Mouse (Mus musculus) gastrocnemius, postnatal 4 days (tissue): ENCODE results near the gene B3gnt9. TPM values are rescaled to one million over a fixed set of nuclear protein-coding genes. Genes with fewer than 3 reads are reported as not detected.
A peak's percentile ranks its signal among the peaks of the same experiment; 100 is the strongest.
"Not testable (repeated sequence)": the region's sequence is repeated elsewhere in the genome, so short reads cannot be mapped to it uniquely, and the experiment has no call there.

Experiments
- DNase-seq, 2 experiments: peaks; one replicate each; pipeline ENCODE4 v3.0.0; 2021 to 2022; ENCODE audit warnings: low spot score in 2 of 2, mixed read lengths in 2 of 2
- long read RNA-seq, 2 experiments: library from polyadenylated mRNA; stranded (forward); transcript quantifications; one replicate each; pipeline ENCODE4 v2.0.0; 2021
- total RNA-seq, 2 experiments: library from RNA; stranded (reverse); gene quantifications; 2 replicates each; pipeline ENCODE4 v1.2.3; 2021

B3gnt9 gene
- total RNA-seq, result 10 to 100 TPM; 14.9 to 15.3 TPM
- long read RNA-seq, experiment 1, transcript B3gnt9-201 (2 exons, 2,325 nt), result minor isoform, 6 of 16 reads
- long read RNA-seq, experiment 1, transcript B3gnt9-202 (1 exons, 2,516 nt), result major isoform, 10 of 16 reads
- long read RNA-seq, experiment 1, partial matches to known transcripts, result 0 of 16 reads
- long read RNA-seq, experiment 1, other reads (novel, unspliced or antisense), result 0 of 16 reads
- long read RNA-seq, experiment 2, transcript B3gnt9-201 (2 exons, 2,325 nt), result minor isoform, 12 of 34 reads
- long read RNA-seq, experiment 2, transcript B3gnt9-202 (1 exons, 2,516 nt), result major isoform, 21 of 34 reads
- long read RNA-seq, experiment 2, partial matches to known transcripts, result 0 of 34 reads
- long read RNA-seq, experiment 2, other reads (novel, unspliced or antisense), result 1 of 34 reads

GRCm38 (mm10) chr8:105254966-105255350 is at the start of gene B3gnt9:
TSS of gene B3gnt9 (minus strand) at chr8:105255153.
- DNase-seq, result peak; percentile 74 to 87

DNA sequence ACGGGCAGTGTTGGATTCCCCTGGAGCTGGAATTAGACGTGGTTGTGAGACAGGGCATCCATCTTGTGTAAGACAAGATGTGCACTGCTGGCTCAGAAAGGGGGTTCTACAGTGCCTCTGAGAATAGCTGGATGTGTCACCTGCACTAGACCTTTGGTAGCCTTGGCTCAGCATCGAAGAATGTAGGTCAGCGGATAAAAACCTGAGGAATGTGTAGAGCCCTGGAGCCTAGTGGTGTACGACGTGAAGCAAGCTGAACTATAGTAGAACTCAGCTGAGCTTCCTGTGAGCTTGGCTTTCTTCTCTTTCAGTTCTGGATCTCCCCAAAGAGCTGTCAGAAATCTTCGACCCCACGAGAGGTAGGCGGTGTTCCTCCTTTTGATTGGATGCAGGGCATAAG is 48.9 kb upstream of the B3gnt9 start:
- DNase-seq, result no peak

- DNase-seq, result no peak
Observed at GRCm38 (mm10) chr8:105303396-105303795, 48.4 kb upstream of the B3gnt9 start.

GRCm38 (mm10) chr8:105299962-105300361 is 45.0 kb upstream of the B3gnt9 start:
- DNase-seq, result no peak

DNA sequence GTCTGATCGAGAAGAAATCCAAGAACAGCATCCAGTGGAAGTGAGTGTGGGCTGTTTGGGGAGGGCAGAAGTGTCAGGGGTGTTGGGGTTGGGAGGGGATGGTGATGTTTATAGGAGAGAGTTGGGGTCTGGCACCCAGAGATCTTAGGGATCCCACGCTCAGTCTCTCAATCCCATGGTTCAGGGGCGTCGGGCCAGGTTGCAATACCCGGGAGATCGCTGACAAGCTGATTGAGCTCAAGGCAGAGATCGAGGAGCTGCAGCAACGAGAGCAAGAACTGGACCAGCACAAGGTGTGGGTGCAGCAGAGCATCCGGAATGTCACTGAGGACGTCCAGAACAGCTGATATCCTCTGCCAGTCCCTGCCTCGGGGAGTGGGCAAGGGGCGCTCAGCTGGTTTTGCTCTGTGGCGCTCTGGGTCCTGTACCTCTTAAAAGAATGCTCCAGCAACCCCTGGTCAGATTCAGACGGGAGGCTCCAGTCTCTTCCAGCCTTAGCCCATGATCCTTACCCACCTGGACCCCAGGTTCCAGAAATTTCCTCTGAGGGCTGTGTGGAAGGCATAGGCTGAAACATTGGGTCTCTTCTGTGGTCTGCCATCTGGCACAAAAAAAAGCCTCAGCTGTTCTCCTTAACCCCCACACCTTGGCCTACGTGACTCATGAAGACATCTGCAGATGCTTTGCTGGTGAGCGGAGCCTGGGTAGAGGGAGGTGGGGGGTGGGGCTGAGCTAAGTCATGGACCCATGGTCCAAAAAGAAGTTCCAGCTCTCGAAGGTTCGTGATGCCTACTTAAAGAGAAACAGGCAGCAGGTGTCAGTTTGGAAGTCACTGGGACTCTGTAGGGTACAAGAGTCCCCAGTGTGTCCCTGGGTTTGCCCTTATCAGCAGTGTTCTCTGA is 43.6 kb upstream of the B3gnt9 start:
- no peak for DNase-seq

- DNase-seq, result peak; percentile 81 to 91
Observed at GRCm38 (mm10) chr8:105297511-105298192, 42.7 kb upstream of the B3gnt9 start, which contains the start of gene E2f4. TSS of gene E2f4 (plus strand) at chr8:105297663.

GRCm38 (mm10) chr8:105295895-105296573 is 41.1 kb upstream of the B3gnt9 start, which contains the start of gene Exoc3l:
TSS of gene Exoc3l (minus strand) at chr8:105296101.
- DNase-seq, result no peak

DNA sequence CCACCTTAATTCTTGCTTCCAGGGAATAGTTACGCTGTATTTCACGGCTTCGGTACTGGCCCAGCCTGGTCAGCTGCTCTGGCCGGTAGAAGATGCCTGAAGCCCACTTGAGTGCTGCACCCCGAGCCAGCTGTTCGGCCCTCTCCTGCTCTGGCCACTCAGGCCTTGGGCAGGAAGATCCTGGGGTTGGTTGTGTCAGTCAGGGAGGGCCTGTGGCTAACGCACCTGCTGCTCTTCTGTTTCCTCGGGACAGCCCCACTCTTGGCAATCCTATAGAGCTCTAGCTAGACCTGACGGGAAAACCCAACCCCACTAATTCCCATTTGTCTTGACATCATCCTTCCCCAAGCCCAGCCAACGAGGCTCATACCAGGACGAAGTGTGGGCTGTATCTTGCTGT is 40.3 kb upstream of the B3gnt9 start:
- no peak for DNase-seq

- no peak for DNase-seq
Observed at GRCm38 (mm10) chr8:105294776-105295175, 39.8 kb upstream of the B3gnt9 start.

- no peak for DNase-seq
Observed at GRCm38 (mm10) chr8:105293405-105293804, 38.5 kb upstream of the B3gnt9 start.

DNA sequence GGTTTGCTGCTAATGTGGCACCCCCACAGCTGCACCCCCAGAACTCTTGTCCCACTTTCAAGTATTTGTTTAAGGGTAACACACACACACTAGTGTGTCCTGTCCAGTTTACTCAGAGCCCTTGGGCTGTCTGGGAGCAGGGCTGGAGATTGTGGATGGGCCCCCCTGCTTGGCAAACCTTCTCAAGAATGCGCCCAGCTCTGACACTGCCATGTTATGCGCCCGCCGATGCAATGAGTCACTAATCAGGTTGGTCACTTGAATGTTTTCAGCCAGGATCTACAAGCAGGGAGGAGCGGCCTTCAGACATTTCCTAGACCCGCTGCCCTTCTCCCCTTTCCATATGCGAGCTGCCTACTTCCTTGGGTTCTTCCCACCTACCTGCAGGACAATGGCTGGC is 37.5 kb upstream of the B3gnt9 start:
- no peak for DNase-seq

DNA sequence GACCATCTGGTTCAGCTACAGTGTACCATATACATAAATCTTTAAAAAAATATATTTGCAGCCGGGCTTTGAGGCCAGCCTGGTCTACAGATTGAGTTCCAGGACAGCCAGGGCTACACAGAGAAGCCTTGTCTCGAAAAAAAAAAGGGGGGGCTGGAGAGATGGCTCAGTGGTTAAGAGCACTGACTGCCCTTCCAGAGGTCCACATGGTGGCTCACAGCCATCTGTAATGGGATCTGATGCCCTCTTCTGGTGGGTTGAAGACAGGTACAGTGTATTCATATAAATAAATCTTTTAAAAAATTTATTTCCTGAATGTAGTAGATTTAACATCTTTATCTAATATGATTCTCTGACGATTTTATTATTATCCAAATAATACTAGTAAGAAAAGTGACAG is 36.8 kb upstream of the B3gnt9 start:
- DNase-seq, result not testable (repeated sequence)

GRCm38 (mm10) chr8:105291364-105291763 is 36.4 kb upstream of the B3gnt9 start:
- DNase-seq, result not testable (repeated sequence)

DNA sequence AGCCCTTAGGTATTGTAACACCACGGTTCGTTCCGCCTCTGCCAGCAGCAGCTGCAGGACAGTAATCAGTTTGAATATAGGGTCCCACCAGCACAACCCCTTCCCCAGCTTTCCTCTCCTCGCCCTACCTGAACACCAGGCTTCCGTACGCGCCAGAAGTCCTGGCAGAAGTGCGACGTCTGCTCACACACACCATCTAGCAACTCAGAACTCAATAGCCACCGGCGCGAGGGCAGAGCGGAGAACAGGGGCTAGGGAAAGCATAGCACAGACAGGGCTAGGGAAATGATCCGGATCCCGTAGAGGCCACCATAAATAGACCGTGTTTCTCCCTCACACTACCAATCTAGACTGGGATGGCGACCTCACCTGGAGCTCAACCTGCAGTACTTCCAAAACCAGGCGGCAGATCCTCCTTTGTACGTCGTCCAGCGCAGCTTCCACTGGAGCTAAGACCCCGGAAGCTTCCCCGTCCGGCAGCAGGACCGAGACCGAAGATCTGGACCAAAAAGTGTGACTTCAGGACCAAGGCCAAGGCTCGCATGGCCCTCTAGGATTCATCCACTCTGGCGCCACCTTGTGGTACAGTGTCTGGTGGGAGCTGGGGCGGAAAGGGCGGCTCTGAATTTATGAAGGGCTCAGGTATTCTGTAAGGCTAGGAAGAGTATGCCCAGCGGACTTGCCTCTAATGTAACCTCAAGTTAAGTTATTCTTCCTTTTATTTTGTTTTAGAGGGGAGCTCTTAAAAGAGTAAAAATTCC is 35.8 kb upstream of the B3gnt9 start:
- DNase-seq, result peak; percentile 82 to 94

- no peak for DNase-seq
Observed at GRCm38 (mm10) chr8:105289805-105290460, 35.0 kb upstream of the B3gnt9 start, which contains the start of gene 4931428F04Rik. TSS of gene 4931428F04Rik (minus strand) at chr8:105289864.

GRCm38 (mm10) chr8:105288958-105289732 is 34.2 kb upstream of the B3gnt9 start:
- DNase-seq, result peak; percentile 87 to 93

DNA sequence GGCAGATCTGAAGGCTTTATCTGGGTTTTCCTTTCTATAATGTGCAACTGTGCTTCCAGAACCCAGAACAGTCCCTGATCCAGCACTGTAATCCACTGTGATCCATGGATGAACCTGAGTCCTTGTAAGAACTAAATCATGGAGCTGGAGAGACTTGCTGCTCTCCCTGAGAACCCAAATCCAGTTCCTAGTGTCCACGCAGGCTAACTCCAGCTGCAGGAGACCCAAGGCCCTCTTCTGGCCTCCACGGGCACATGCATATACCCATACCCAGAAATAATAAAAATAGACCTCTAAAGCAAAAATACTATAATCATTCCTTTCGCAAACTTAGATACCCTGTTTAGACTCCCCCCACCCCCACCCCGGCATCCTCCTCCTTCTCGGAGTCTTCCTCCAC is 33.3 kb upstream of the B3gnt9 start:
- DNase-seq, result no peak

DNA sequence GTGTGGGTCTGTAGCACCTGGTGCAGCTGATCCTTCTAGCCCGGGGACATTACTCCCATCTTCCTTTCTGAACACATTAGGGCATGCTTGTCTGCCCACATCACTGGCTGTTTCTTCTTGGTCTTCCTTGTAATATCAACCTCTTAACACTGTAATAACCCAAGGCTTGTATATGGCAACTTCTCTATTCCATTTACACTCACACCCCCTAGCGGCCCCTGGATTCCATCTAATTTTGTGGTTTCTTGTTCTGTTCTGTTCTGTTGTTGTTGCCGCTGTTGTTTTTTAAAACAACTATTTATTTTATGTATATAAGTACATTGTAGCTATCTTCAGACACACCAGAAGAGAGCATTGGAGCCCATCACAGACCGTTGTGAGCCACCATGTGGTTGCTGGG is 32.0 kb upstream of the B3gnt9 start:
- DNase-seq, result no peak

- DNase-seq, result no peak
Observed at GRCm38 (mm10) chr8:105285514-105285913, 30.6 kb upstream of the B3gnt9 start.
